Mouse (Mus musculus): Measurements from ENCODE around the gene Mark2. TPM values are rescaled to one million over a fixed set of nuclear protein-coding genes. Genes with fewer than 3 reads are reported as not detected.
"Not testable (repeated sequence)": the region's sequence is repeated elsewhere in the genome, so short reads cannot be mapped to it uniquely, and the experiment has no call there.

Gene Mark2
- 63.8 and 70.0 TPM in 2 replicates for total RNA-seq (2015)
- total RNA-seq (2017), result 23.3 and 24.8 TPM in 2 replicates

- peak; percentile 80 for ATAC-seq (replicated peaks; ENCODE audit: poor library complexity)
These were observed at the start of gene Mark2 for GRCm38 (mm10) chr19:7341512-7342397. Mark2 (minus strand) TSS chr19:7341860.

- no peak for ATAC-seq (replicated peaks; ENCODE audit: poor library complexity)
These were observed 46.8 kb upstream of the Mark2 start for GRCm38 (mm10) chr19:7388488-7388887.

- no peak for ATAC-seq (replicated peaks; ENCODE audit: poor library complexity)
These were observed 44.4 kb upstream of the Mark2 start for GRCm38 (mm10) chr19:7386042-7386441.

DNA sequence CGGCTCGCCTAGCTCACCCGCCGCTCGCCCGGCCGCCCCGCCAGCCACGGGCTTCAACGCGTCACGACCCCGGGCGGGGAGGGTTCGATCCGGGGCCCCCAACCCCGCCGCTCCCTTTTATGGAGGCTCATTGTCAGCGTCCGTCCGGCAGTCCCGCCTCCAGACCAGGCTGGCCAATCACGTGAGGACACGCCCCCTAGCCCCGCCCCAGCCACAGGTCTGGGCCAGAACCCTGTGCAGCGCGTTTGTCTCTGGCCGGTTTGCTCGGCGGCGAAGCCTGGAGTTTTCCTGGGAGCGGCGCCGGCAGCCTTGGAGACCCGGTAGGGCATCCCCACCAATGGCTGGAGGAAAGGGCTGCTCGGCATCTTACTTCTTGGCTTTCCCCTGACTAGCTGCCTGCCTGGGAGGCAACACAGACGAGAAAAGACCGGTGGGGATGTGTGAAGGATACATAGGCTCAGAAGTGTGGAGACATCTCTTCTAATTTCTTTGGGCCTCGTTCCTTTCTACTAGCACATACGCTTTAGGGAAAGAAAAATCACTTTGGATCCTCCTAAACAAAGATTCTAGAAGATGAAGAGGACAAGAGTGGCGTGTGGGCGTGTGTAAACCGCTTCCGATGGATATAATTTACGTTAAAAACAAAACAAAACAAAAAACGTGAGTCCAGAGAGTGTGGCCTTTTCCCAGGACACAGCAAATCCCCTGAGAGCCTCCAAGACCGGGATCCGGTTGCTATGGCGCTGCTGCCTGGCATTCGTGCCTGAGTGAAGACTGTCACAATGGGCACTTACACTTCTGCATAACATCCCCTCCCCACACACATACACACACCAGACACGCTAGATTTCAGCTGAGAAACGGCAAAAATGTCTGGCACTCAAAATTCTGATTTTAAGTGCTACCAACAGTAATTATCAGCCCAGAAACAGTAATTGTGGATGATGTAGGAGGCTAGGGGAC lies 41.5 kb upstream of the Mark2 start, which contains the start of gene Spindoc:
Gene Spindoc (minus strand): TSS at position 92 of the 963 bp plus-strand sequence.
- peak; percentile 93 for ATAC-seq (replicated peaks; ENCODE audit: poor library complexity)

DNA sequence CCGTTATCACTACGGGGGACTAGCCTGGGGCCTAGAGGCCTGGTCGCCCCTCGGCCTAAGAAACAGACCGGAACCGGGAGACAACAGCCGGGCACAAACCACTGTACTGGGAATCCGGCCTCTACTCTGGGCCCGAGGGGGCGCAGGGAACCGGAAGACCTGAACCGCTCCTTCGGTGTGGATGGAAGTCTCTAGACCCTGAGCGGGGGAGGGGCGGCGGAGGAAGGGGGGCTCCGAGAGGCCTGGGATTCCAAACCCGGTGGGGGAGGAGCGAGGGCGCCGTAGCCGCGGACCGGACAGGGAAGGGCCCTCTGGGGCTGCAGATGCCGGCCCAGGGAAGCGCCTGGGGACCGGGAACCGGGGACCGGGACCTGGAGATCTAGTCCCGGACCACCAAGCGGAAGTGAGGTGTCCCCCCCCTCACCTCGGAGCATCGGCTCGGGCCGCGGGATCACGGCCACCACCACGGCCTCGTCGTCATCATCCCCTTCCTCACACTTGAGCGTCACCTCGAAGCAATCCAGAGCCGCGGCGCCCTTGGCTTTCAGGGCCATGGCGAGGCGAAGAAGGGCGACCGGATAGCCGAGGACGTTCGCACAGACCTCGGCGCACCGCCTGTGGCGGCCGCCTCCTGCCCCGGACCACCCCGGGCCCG lies 40.7 kb upstream of the Mark2 start:
- peak; percentile 24; the same call in 1 of the 2 replicates for ATAC-seq (replicated peaks; ENCODE audit: poor library complexity)

DNA sequence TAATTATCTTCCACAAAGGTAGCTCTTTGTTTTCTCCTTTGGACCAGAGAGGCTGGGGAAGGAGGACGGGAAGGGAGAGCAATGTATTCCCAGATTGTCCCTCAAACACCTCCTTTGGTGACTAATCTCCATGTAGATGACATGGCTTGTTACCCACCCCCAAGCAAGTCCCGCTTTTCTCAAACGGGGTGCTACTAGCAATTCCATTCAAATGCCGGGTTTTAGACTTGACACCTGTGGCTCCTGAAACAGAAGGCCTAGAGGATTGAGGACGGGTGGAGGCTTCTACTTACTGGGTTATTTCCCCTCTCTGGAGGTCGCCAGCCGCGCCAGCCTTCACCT lies 40.2 kb upstream of the Mark2 start:
- no peak for ATAC-seq (replicated peaks; ENCODE audit: poor library complexity)

GRCm38 (mm10) chr19:7377639-7378038 lies 36.0 kb upstream of the Mark2 start:
- 0 out of 2 replicates have a peak, but pooled peaks have one; percentile 23 for ATAC-seq (replicated peaks; ENCODE audit: poor library complexity)

DNA sequence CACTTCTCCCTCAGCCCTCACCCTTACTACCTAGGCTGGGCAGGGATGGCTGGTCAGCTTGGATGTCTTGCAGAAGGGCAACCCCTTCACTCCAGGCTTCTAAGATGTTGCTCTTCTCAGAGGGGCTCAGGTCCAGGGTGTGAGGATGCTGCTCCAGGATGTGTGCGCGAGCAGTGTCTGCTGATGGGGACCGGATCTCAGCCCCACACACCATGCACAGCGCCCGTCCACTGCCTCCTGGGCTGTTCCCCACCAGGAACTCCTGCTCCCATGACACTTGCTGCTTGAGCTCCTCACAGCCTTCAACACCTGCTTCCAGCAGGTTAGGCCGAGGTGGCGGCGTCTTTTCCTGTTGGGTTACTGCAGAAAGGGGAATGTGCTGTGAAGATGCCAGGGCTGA lies 32.8 kb upstream of the Mark2 start:
- no peak for ATAC-seq (replicated peaks; ENCODE audit: poor library complexity)

DNA sequence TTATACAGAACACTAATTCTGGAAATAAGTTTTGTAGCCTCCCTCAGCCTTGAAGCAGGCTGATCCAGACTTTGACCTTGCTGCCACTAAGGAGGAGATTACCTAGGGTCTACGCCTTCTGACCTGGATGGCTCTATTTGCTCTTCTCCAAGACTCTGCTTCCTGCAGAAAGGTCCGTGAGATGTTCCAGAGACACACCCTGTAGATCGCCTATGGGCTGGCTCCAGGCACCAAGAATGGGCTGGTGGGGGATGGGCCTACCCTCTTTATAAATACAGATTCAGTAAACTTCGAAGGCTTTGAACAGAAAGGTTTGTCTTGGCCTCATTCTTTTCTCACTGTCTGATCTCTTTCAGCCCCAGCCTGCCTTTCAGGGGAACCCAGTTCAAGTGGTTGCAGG lies 27.8 kb upstream of the Mark2 start:
- ATAC-seq (replicated peaks; ENCODE audit: poor library complexity), result not testable (repeated sequence)

GRCm38 (mm10) chr19:7353636-7354035 lies 12.0 kb upstream of the Mark2 start:
- ATAC-seq (replicated peaks; ENCODE audit: poor library complexity), result no peak

GRCm38 (mm10) chr19:7352809-7353495 lies 11.3 kb upstream of the Mark2 start:
- no peak for ATAC-seq (replicated peaks; ENCODE audit: poor library complexity)

GRCm38 (mm10) chr19:7349993-7350392 lies 8.3 kb upstream of the Mark2 start:
- ATAC-seq (replicated peaks; ENCODE audit: poor library complexity), result no peak

- no peak for ATAC-seq (replicated peaks; ENCODE audit: poor library complexity)
These were observed 3.6 kb upstream of the Mark2 start for GRCm38 (mm10) chr19:7345235-7345755.

DNA sequence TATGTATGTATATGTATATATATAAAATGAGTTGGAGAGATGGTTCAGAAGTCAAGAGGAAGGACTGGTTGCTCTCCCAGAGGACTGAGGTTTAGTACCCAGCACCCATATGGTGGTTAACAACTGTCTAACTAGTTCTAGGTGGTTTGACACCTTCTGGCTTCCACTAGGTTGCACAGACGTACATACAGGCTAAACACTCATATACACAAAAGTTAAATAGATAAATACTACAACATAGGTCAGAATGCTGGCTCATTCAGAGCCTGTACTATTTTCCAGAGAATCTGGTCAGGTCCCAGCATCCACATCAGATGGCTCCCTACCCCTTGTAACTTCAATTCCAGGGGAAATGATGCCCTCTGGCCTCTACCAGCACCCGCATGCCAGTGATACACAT lies 986 bp upstream of the Mark2 start:
- no peak for ATAC-seq (replicated peaks; ENCODE audit: poor library complexity)

DNA sequence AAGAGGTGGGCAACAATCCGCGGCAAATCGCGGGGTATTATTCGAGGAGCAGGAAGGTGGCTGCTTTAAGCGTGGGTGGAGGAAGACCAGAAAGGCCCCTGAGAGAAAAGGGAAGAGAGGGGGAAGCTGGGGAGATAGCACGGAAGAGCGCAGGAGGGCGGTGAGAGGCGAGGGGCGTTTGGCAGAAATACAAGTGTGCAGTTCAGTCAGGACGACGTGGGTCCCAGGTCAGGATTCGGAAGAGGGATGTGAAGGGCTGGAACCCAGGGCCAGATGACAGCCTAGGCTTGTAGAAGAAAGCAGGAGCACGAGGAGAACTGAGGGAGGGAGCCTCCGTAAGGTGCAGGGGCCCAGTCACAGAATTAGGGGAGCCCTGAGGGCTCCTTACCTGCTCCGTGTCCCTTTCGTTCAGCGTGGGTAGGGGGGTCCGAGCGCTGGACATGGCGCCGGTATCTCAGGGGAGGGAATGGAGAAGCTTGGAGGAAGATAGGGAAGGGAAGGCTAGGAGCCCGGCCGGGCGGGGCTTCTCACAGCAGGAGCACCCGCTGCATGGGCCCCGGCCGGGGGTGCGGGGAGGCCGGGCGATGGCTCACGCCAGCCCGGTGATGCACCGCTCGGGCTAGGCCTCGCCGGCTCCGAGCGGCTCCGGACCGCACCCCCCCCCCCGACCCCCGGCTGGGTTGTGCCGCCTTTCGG lies 732 bp downstream of the Mark2 start:
- peak; percentile 3 for ATAC-seq (replicated peaks; ENCODE audit: poor library complexity)

DNA sequence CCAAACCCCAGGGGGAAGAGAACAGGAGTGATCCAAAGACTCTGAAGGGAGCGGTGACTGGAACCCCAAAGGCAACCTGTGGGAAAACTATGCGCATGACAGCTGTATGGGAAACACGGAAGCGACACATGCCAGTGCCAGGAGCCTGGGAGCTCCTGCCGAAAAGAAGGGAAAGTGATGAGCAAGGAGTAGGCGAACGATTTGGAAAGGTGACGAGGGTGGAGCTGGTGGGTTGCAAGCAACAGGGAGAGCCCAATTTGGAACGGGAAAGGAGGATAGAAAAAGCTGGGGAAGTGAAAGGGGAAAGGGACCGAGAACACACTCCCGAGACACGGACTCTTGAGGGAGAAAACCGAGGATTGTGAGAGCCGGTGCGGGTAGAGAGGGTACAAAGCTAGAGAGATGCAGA lies 1.3 kb downstream of the Mark2 start:
- ATAC-seq (replicated peaks; ENCODE audit: poor library complexity), result no peak

GRCm38 (mm10) chr19:7339867-7340266 lies 1.8 kb downstream of the Mark2 start:
- no peak for ATAC-seq (replicated peaks; ENCODE audit: poor library complexity)

DNA sequence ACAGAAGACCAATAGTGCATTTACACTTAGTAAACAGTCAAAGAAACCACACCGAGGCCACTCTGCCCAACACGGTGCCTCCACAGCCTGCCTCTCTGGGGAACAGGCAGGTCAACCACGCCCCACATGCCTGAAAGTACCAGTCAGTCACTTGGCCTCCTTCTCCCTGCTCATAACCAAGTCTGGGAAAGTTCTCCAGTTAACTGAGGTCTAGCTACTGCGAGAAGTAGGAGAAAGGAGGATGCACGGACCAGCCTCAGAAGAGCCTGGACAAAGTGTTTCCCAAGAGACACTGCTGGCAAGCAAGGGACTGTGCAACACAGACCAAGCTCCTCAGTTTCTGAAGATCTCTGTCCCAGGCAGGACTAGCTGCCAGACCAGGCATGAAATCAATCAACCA lies 2.6 kb downstream of the Mark2 start:
- no peak for ATAC-seq (replicated peaks; ENCODE audit: poor library complexity)

GRCm38 (mm10) chr19:7337781-7338342 lies 3.8 kb downstream of the Mark2 start:
- no peak for ATAC-seq (replicated peaks; ENCODE audit: poor library complexity)
